Mouse (Mus musculus) urinary bladder, postnatal 10 days (tissue): ENCODE results near the gene Gm20388.

Experiments
- DNase-seq: peaks from one replicate; pipeline ENCODE4 v3.0.0; 2022; ENCODE audit warnings: low spot score

Gene Gm20388

GRCm38 (mm10) chr8:119910547-119911257 lies at the start of gene Gm20388:
TSS of gene Gm20388 (plus strand) at chr8:119910841.
- peak; percentile 72 for DNase-seq

DNA sequence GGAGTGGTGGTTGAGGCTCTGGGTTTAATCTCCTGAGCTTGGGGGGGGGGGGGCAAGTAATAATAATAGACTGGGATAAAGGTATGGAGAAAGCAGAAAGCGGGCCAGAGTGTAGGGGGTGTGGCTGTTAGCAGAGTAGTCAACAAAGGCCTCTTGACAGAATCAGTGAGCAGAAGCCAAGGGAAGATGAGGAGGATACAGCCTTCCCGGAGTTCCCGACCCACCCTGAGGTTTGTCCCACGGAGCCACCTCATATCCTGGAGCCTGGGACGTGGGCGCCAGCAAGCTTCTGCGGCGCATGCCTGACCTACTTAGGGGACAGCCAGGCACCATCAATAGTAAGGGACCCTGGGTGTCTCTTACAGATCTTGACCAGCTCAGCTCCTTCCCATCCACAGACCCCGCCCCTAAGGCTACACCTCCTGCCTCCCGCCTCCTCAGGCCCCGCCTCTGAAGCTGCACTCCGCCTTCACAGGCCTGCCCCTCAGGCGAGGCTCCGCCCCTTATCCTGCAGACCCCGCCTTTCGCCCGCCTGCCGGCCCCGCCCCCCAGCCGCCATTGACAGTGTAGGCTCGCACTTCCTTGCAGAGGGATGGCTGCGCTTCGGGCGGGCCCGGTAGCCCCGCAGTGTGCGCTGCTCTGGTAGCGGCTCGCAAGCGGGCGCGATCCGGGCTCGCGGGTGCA lies 48.8 kb upstream of the Gm20388 start, which contains the start of gene Klhl36:
Gene Klhl36 (plus strand): TSS at position 561 of the 684 bp plus-strand sequence.
- peak; percentile 90 for DNase-seq

DNA sequence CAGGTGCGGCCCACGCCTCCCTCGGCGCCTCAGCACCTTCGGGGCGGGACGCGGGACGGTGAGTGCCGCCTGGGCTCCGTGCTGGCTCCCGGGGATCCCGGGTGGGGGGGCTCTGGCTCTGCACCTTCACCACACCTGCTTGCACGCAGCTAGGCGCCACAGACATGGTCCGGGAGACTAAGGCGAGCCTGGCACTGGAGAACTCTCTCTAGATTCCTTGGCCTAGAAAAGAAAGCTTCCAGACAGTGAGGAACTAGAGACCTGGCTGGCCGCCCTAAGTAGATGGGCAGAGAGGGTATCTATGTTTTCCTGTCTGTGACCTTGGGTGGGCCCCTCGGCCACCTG lies 48.3 kb upstream of the Gm20388 start:
- no peak for DNase-seq

DNA sequence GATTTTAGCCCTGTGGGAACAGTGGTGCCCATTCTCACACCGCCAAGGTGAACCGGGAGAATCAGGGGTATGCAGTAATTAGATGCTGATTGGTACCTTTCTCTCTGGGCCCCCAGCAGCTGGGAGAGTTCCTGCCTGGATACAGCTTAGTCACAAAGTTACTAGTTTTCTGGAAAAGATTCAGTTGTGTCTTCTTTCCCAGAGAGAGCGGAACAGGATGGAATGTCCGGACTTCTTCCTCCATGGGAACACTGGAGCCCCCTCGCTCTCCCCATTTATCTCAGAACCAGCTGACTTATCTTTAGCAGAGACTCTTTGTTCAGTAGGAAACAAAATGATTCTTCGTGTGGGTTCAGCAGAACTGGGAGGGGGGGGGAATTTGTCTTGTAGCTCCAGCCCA lies 47.9 kb upstream of the Gm20388 start:
- DNase-seq = no peak

DNA sequence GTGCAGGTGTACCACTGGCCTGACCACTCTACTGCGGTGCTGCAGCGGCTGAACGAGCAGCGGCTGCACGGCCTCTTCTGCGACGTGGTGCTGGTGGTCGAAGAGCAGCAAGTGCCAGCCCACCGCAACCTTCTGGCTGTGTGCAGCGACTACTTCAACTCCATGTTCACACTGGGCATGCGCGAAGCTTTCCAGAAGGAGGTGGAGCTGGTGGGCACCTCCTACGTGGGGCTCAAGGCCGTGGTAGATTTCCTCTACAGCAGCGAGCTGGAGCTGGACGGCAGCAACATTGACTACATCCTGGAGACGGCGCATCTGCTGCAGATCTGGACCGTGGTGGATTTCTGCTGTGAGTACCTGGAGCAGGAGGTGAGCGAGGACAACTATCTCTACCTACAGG lies 41.0 kb upstream of the Gm20388 start:
- DNase-seq = no peak

- no peak for DNase-seq
Measured at GRCm38 (mm10) chr8:119873181-119873580, 37.5 kb upstream of the Gm20388 start.

GRCm38 (mm10) chr8:119881301-119881700 lies 29.3 kb upstream of the Gm20388 start:
- no peak for DNase-seq

GRCm38 (mm10) chr8:119881917-119882316 lies 28.7 kb upstream of the Gm20388 start:
- DNase-seq = no peak

- no peak for DNase-seq
Measured at GRCm38 (mm10) chr8:119883281-119883680, 27.4 kb upstream of the Gm20388 start.

- no peak for DNase-seq
Measured at GRCm38 (mm10) chr8:119885612-119886011, 25.0 kb upstream of the Gm20388 start.

- no peak for DNase-seq
Measured at GRCm38 (mm10) chr8:119887130-119887529, 23.5 kb upstream of the Gm20388 start.

DNA sequence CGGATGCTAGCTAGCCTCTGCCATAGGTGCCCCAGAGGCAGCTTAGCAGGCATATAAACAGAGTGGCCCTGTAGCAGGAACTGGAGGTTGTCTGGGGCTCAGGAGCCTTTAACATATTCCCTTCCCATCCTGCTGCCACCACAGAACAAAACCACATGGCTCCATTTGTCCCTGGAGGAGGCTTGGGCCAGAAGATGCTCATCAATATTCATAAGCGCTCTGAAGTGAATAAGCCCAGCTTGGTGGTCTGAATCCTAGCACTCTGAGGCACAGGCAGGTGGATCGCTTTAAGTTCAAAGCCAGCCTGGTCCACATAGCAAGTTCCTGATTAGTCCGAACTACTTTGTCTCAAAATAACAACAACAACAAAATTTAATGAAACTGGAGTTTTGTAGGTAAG lies 22.6 kb upstream of the Gm20388 start:
- DNase-seq = no peak

DNA sequence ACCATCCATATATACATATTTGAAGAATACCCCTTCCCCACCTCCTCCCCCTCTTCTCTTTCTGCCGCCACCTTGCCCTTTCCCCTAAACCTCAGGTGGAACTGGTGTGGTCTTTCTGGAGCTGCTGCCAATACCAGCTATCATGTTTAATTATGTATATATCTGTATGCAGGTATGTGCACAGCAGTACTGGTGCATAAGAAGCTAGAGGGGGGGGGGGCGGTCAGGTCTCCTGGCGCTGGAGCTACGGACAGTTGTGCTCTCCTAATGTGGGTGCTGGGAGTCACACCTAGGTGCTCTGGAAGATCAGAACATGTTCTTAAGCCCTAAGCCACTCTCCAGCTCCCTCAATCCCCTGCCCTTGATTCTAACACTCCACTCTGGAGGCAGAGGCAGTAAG lies 13.6 kb upstream of the Gm20388 start:
- no peak for DNase-seq

GRCm38 (mm10) chr8:119897933-119898332 lies 12.7 kb upstream of the Gm20388 start:
- DNase-seq = no peak

GRCm38 (mm10) chr8:119901349-119901748 lies 9.3 kb upstream of the Gm20388 start:
- no peak for DNase-seq

- no peak for DNase-seq
Measured at GRCm38 (mm10) chr8:119901952-119902351, 8.7 kb upstream of the Gm20388 start.

GRCm38 (mm10) chr8:119904323-119904911 lies 6.2 kb upstream of the Gm20388 start:
- DNase-seq = no peak

- DNase-seq = no peak
Measured at GRCm38 (mm10) chr8:119909944-119910546, 596 bp upstream of the Gm20388 start, which contains the start of gene Usp10. TSS of gene Usp10 (plus strand) at chr8:119910360.

- DNase-seq = no peak
Measured at GRCm38 (mm10) chr8:119911258-119911962, 769 bp downstream of the Gm20388 start.

- no peak for DNase-seq
Measured at GRCm38 (mm10) chr8:119912643-119913042, 2.0 kb downstream of the Gm20388 start.

GRCm38 (mm10) chr8:119913181-119913580 lies 2.5 kb downstream of the Gm20388 start:
- no peak for DNase-seq

GRCm38 (mm10) chr8:119914161-119914560 lies 3.5 kb downstream of the Gm20388 start:
- no peak for DNase-seq
